25 mouse cellular contexts compared by ENCODE assay signal in the genomic region with DNA sequence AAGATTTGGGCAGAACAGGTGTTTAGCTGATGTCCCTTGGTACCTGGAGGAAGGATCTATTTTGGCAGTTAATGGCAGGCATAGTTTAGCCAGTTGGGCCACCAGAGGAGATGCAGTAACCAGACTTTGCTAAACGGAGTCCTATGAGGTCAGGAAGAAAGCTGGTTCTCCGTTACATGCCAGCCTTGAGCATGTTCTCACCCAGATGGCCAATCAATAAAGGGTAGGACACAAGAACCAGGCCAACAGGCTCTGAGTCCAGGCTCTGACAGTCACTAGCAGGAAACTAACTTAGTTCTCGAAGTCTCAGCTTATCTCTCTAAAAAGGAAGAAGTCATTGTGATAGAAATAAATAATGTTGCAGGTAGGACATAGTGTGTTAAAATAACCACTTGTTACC.
DNase-seq lines count a peak whose midpoint lies in the region; ATAC-seq and TF ChIP-seq lines count a peak whose summit lies in the region.
"Had no signal": no experiment of that assay in that cellular context is flagged by ENCODE, and none has a peak within 500 bp of the region (broad histone marks: within the 10 kb centered on the region; RNA-seq: fewer than 3 reads in every experiment).

No protein-coding gene starts in this region.

- H3K4me1 ChIP-seq in heart, adult 2 months (ENCODE audit: control insufficient read depth, insufficient read depth, low read length): peaks cover 8% of the 10 kb centered on the region
- peaks cover 15% of the 10 kb centered on the region for H3K4me1 ChIP-seq in heart, embryonic 11.5 days (ENCODE audit: control insufficient read depth, insufficient read depth, low read length)
- peaks cover 3% of the 10 kb centered on the region; the same call in 1 of the 2 replicates for H3K4me1 ChIP-seq in hindbrain, embryonic 11.5 days (replicated peaks; ENCODE audit: control insufficient read depth, insufficient read depth, low read length)
- peaks cover 3% of the 10 kb centered on the region for H3K4me1 ChIP-seq in hindbrain, embryonic 16.5 days (ENCODE audit: control insufficient read depth, insufficient read depth, low read depth, low read length)
- H3K4me1 ChIP-seq in neural tube, embryonic 15.5 days: peaks cover 13% of the 10 kb centered on the region

- 14% methylated on average over 3 of the region's 3 CpGs for WGBS in heart, adult 2 months
- WGBS in heart, embryonic 11.5 days (ENCODE audit: insufficient replicate concordance): 55% methylated on average over 3 of the region's 3 CpGs
- 57% methylated on average over 3 of the region's 3 CpGs for WGBS in hindbrain, embryonic 11.5 days
- 53% methylated on average over 3 of the region's 3 CpGs for WGBS in hindbrain, embryonic 16.5 days
- WGBS in neural tube, embryonic 15.5 days: 66% methylated on average over 3 of the region's 3 CpGs

- no peak for TF ChIP-seq CTCF in heart, adult 2 months (IDR thresholded peaks at IDR 0.05)

- no peak for ATAC-seq in heart, embryonic 11.5 days (replicated peaks; ENCODE audit: insufficient number of reproducible peaks, low FRiP score, low TSS enrichment)
- ATAC-seq in hindbrain, embryonic 11.5 days (ENCODE audit: low FRiP score): peak; percentile 47
- no peak for ATAC-seq in hindbrain, embryonic 16.5 days
- ATAC-seq in neural tube, embryonic 15.5 days (ENCODE audit: low FRiP score): no peak
- ATAC-seq: forebrain, embryonic 14.5 days; liver, embryonic 12.5 days; lung, postnatal 0 days had no signal

- no peak for TF ChIP-seq POLR2A in heart, adult 2 months (IDR thresholded peaks at IDR 0.05; ENCODE audit: insufficient read depth, low read depth, low read length)

- H3K79me2 ChIP-seq in heart, adult 2 months (replicated peaks; ENCODE audit: control insufficient read depth, insufficient read depth, low read length): no peaks in the 10 kb centered on the region

- no peak for TF ChIP-seq EP300 in heart, adult 2 months (IDR thresholded peaks at IDR 0.05; ENCODE audit: insufficient read depth, low read depth, low read length)

- H3K9ac ChIP-seq in heart, adult 2 months (ENCODE audit: low read depth, low read length): no peak overlapping the region
- H3K9ac ChIP-seq in heart, embryonic 11.5 days (ENCODE audit: low read depth, low read length): no peak overlapping the region
- no peak overlapping the region for H3K9ac ChIP-seq in hindbrain, embryonic 11.5 days (ENCODE audit: low read depth, low read length)
- no peak overlapping the region for H3K9ac ChIP-seq in hindbrain, embryonic 16.5 days (ENCODE audit: low read depth, low read length)
- H3K9ac ChIP-seq in neural tube, embryonic 15.5 days (replicated peaks): no peak overlapping the region
- H3K9ac ChIP-seq: embryonic facial prominence, embryonic 12.5 days; hindbrain, embryonic 13.5 days; kidney, embryonic 15.5 days; limb, embryonic 13.5 days; liver, embryonic 12.5 days had no signal

- peak overlapping the region; percentile 1; the same call in 1 of the 2 replicates for H3K27ac ChIP-seq in heart, adult 2 months
- no peak overlapping the region for H3K27ac ChIP-seq in heart, embryonic 11.5 days (ENCODE audit: low read depth, low read length)
- 0 out of 2 replicates have a peak overlapping the region, but pooled peaks have one; percentile 33 for H3K27ac ChIP-seq in hindbrain, embryonic 11.5 days (ENCODE audit: low read depth, low read length)
- no peak overlapping the region for H3K27ac ChIP-seq in hindbrain, embryonic 16.5 days (ENCODE audit: low read depth, low read length)
- H3K27ac ChIP-seq in neural tube, embryonic 15.5 days (replicated peaks): peak overlapping the region; percentile 25; the same call in 1 of the 2 replicates
- H3K27ac ChIP-seq: embryonic facial prominence, embryonic 12.5 days; hindbrain, embryonic 13.5 days; kidney, embryonic 15.5 days; limb, embryonic 13.5 days; liver, embryonic 12.5 days had no signal

- no peak overlapping the region for H3K4me2 ChIP-seq in heart, embryonic 11.5 days
- H3K4me2 ChIP-seq in hindbrain, embryonic 11.5 days (replicated peaks; ENCODE audit: low read depth, low read length): no peak overlapping the region
- no peak overlapping the region for H3K4me2 ChIP-seq in hindbrain, embryonic 16.5 days (ENCODE audit: low read length)
- H3K4me2 ChIP-seq in neural tube, embryonic 15.5 days: no peak overlapping the region
- H3K4me2 ChIP-seq: embryonic facial prominence, embryonic 12.5 days; hindbrain, embryonic 13.5 days; kidney, embryonic 15.5 days; limb, embryonic 13.5 days; liver, embryonic 12.5 days had no signal

- no peaks in the 10 kb centered on the region for H3K9me3 ChIP-seq in heart, embryonic 11.5 days (replicated peaks; ENCODE audit: control insufficient read depth, low read length)
- H3K9me3 ChIP-seq in hindbrain, embryonic 11.5 days (ENCODE audit: control insufficient read depth, low read length): no peaks in the 10 kb centered on the region
- H3K9me3 ChIP-seq in hindbrain, embryonic 16.5 days (ENCODE audit: control insufficient read depth, low read length): no peaks in the 10 kb centered on the region
- H3K9me3 ChIP-seq in neural tube, embryonic 15.5 days (replicated peaks): no peaks in the 10 kb centered on the region
- H3K9me3 ChIP-seq: embryonic facial prominence, embryonic 12.5 days; hindbrain, embryonic 13.5 days; kidney, embryonic 15.5 days; limb, embryonic 13.5 days; liver, embryonic 12.5 days had no signal

- 0 out of 2 replicates have a peak, but pooled peaks cover 2% of the 10 kb centered on the region for H3K36me3 ChIP-seq in heart, adult 2 months (ENCODE audit: control insufficient read depth, insufficient read depth, low read length)
- no peaks in the 10 kb centered on the region for H3K36me3 ChIP-seq in heart, embryonic 11.5 days (ENCODE audit: control insufficient read depth, insufficient read depth, low read length)
- no peaks in the 10 kb centered on the region for H3K36me3 ChIP-seq in hindbrain, embryonic 11.5 days (ENCODE audit: control insufficient read depth, insufficient read depth, low read length)
- no peaks in the 10 kb centered on the region for H3K36me3 ChIP-seq in hindbrain, embryonic 16.5 days (ENCODE audit: control insufficient read depth, insufficient read depth, low read length)
- H3K36me3 ChIP-seq in neural tube, embryonic 15.5 days: no peaks in the 10 kb centered on the region
- H3K36me3 ChIP-seq: embryonic facial prominence, embryonic 12.5 days; hindbrain, embryonic 13.5 days; kidney, embryonic 15.5 days; limb, embryonic 13.5 days; liver, embryonic 12.5 days had no signal

- H3K27me3 ChIP-seq in heart, adult 2 months (ENCODE audit: control insufficient read depth, insufficient read depth, low read length): no peaks in the 10 kb centered on the region
- no peaks in the 10 kb centered on the region for H3K27me3 ChIP-seq in heart, embryonic 11.5 days (ENCODE audit: control insufficient read depth, insufficient read depth, low read length)
- H3K27me3 ChIP-seq in hindbrain, embryonic 11.5 days (ENCODE audit: control insufficient read depth, insufficient read depth, low read length): no peaks in the 10 kb centered on the region
- H3K27me3 ChIP-seq in hindbrain, embryonic 16.5 days (replicated peaks; ENCODE audit: control insufficient read depth, insufficient read depth, low read length): no peaks in the 10 kb centered on the region
- no peaks in the 10 kb centered on the region for H3K27me3 ChIP-seq in neural tube, embryonic 15.5 days (replicated peaks)
- H3K27me3 ChIP-seq: embryonic facial prominence, embryonic 12.5 days; kidney, embryonic 15.5 days; limb, embryonic 13.5 days; liver, embryonic 12.5 days had no signal

- DNase-seq in heart, adult 2 months: no peak
- DNase-seq in hindbrain, embryonic 11.5 days (ENCODE audit: low spot score): no peak
- DNase-seq in retina, embryonic 14.5 days (ENCODE audit: low spot score): peak; percentile 40
- no peak for DNase-seq in retina, postnatal 1 day
- no peak for DNase-seq in layer of hippocampus, postnatal 36 days
- DNase-seq: adrenal gland, postnatal 36 days; cerebellum, adult 2 months; cerebellum, postnatal 14 days; gastrocnemius, postnatal 14 days; kidney, adult 18-20 months; kidney, postnatal 25 days; lung, adult 18-20 months; lung, postnatal 4 days; thymus, adult 2 months; thymus, postnatal 4 days had no signal

- no peak overlapping the region for H3K4me3 ChIP-seq in heart, adult 2 months
- no peak overlapping the region for H3K4me3 ChIP-seq in heart, embryonic 11.5 days (ENCODE audit: low read depth, low read length)
- H3K4me3 ChIP-seq in hindbrain, embryonic 11.5 days (ENCODE audit: low read depth, low read length): no peak overlapping the region
- H3K4me3 ChIP-seq in hindbrain, embryonic 16.5 days (ENCODE audit: low read length): no peak overlapping the region
- H3K4me3 ChIP-seq in neural tube, embryonic 15.5 days (replicated peaks): no peak overlapping the region
- H3K4me3 ChIP-seq: embryonic facial prominence, embryonic 12.5 days; hindbrain, embryonic 13.5 days; kidney, embryonic 15.5 days; limb, embryonic 13.5 days; liver, embryonic 12.5 days had no signal

- intact Hi-C loops in heart, adult 2 months (cut with DNase I): no loop called here

Comparison
In these comparisons a context has a peak if more than half of its experiments do, and no peak if none do; other contexts are left out.
1. H3K27ac ChIP-seq: peak in heart, adult 2 months (single experiment), hindbrain, embryonic 11.5 days (single experiment) and neural tube, embryonic 15.5 days (single experiment); none in heart, embryonic 11.5 days (single experiment) and hindbrain, embryonic 16.5 days (single experiment).